Mouse (Mus musculus) left cerebral cortex, adult 9 months (tissue): ENCODE measurements at regions not wholly inside any gene's neighbourhood (a gene's known extent, or its start where the extent isn't known, plus 50 kb on each side); places are given as distances from the start of the nearest gene placed in this dataset.

Experiments
- DNase-seq, 2 experiments: peaks; one replicate each; pipeline ENCODE4 v3.0.0; 2022; ENCODE audit warnings: low spot score in 2 of 2

- no peak for DNase-seq
These were observed 81.4 kb downstream of the Mtpn start for GRCm38 (mm10) chr6:35458250-35458649.

GRCm38 (mm10) chr6:35445007-35445406, 94.7 kb downstream of the Mtpn start:
- DNase-seq, result no peak

GRCm38 (mm10) chr6:35426301-35426700, 100.4 kb upstream of the Fam180a start:
- DNase-seq, result peak in 1 of 2 experiments; percentile 66

GRCm38 (mm10) chr6:35424521-35424920, 98.6 kb upstream of the Fam180a start:
- DNase-seq, result no peak

GRCm38 (mm10) chr6:35420924-35421323, 95.0 kb upstream of the Fam180a start:
- DNase-seq, result no peak

GRCm38 (mm10) chr6:35405044-35405443, 79.1 kb upstream of the Fam180a start:
- DNase-seq, result peak in 1 of 2 experiments; percentile 33

GRCm38 (mm10) chr6:35403341-35403910, 77.5 kb upstream of the Fam180a start:
- no peak for DNase-seq

GRCm38 (mm10) chr6:35395726-35396125, 69.8 kb upstream of the Fam180a start:
- DNase-seq, result no peak

GRCm38 (mm10) chr6:35388827-35389226, 62.9 kb upstream of the Fam180a start:
- DNase-seq, result no peak

- no peak for DNase-seq
These were observed 55.6 kb upstream of the Fam180a start for GRCm38 (mm10) chr6:35381536-35381935.

GRCm38 (mm10) chr6:35380721-35381466, 55.0 kb upstream of the Fam180a start:
- peak in 1 of 2 experiments; percentile 51 for DNase-seq

GRCm38 (mm10) chr6:35379890-35380289, 53.9 kb upstream of the Fam180a start:
- DNase-seq, result peak; percentile 22 to 77

GRCm38 (mm10) chr6:35378851-35379250, 52.9 kb upstream of the Fam180a start:
- DNase-seq, result no peak

GRCm38 (mm10) chr6:35377535-35377934, 51.6 kb upstream of the Fam180a start:
- DNase-seq, result no peak

- DNase-seq, result no peak
These were observed 50.6 kb upstream of the Fam180a start for GRCm38 (mm10) chr6:35376526-35376925.
